Mouse (Mus musculus): Measurements from ENCODE around the gene Thop1.

DNA sequence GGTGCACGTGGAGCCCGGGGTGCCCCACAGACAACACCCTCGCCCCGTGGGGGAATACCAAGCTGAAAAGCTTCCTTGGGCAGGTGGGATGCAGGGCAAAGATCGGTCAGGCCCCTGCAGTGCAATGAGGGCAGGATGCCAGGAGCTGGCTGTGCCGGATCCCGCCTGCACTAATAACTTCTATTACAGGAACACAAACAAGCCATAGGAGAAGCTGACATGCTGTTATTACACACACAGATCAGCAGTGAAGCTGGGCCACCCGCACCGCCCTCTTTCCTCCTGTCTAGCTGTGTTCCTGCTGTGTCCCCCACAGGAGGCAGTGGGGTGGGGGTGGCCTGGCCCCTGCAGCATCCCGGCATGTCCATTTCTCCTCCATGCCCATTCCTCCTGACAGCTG lies 40.8 kb upstream of the Thop1 start:
- no peak for TF ChIP-seq GATA1 (IDR thresholded peaks at IDR 0.05; ENCODE audit: low read length)
- no peak for TF ChIP-seq TAL1 (IDR thresholded peaks at IDR 0.05; ENCODE audit: low read length)
